Mouse (Mus musculus) stomach, embryonic 15.5 days (tissue): ENCODE measurements around the gene Ccdc57. TPM values are rescaled to one million over a fixed set of nuclear protein-coding genes. Genes with fewer than 3 reads are reported as not detected.

Experiments used
- ATAC-seq: fragments of 200-750 bp; cut with Nextera tagmentation; 2 replicates; pipeline ENCODE4 v1.8.0; 2017; ENCODE audit warnings: low read depth, moderate number of reproducible peaks, moderate TSS enrichment; ENCODE audit not compliant: insufficient read depth, low FRiP score
- H3K27ac ChIP-seq: fragments of 300-500 bp; sonication (generic); 2 replicates; pipeline ENCODE4 v1.5.1; 2015; ENCODE audit warnings: mild to moderate bottlenecking, inconsistent platforms
- H3K27me3 ChIP-seq: fragments of 300-500 bp; sonication (generic); replicated peaks from 2 replicates; pipeline ENCODE4 v1.6.1; 2015; ENCODE audit warnings: inconsistent platforms
- H3K36me3 ChIP-seq: fragments of 300-500 bp; sonication (generic); 2 replicates; pipeline ENCODE4 v1.6.1; 2015; ENCODE audit warnings: inconsistent platforms
- H3K4me1 ChIP-seq: fragments of 300-500 bp; sonication (generic); 2 replicates; pipeline ENCODE4 v1.6.1; 2015; ENCODE audit warnings: inconsistent platforms
- H3K4me2 ChIP-seq: fragments of 300-500 bp; sonication (generic); 2 replicates; pipeline ENCODE4 v1.6.1; 2015; ENCODE audit warnings: mild to moderate bottlenecking, inconsistent platforms
- H3K4me3 ChIP-seq: fragments of 300-500 bp; sonication (generic); replicated peaks from 2 replicates; pipeline ENCODE4 v1.5.1; 2015; ENCODE audit warnings: inconsistent platforms
- H3K9ac ChIP-seq: fragments of 300-500 bp; sonication (generic); 2 replicates; pipeline ENCODE4 v1.6.1; 2015; ENCODE audit warnings: inconsistent platforms
- H3K9me3 ChIP-seq: fragments of 300-500 bp; sonication (generic); 2 replicates; pipeline ENCODE4 v1.6.1; 2016; ENCODE audit warnings: inconsistent platforms
- WGBS: fragments of 180-500 bp; shearing (Covaris S2); methylation state at CpG from one replicate; pipeline ENCODE4 v1.1.7; 2015; 5-methylcytosine and 5-hydroxymethylcytosine counted together
- polyA plus RNA-seq: library from polyadenylated mRNA; unstranded; fragments of >200 nt; fragmentation: Nextera tagmentation; extraction: Ambion mirVana; gene quantifications from 2 replicates; pipeline ENCODE4 v1.2.1, GENCODE M21; 2015

The Ccdc57 gene
- polyA plus RNA-seq, 1 experiment from 2014 or later, result 4.5 TPM

GRCm38 (mm10) chr11:120962050-120962771 lies 29.5 kb upstream of the Ccdc57 start:
- no peak overlapping the region for H3K4me3 ChIP-seq
- no peak overlapping the region for H3K4me2 ChIP-seq
- no peaks in the 10 kb centered on the region for H3K9me3 ChIP-seq
- H3K36me3 ChIP-seq, result peaks cover 74% of the 10 kb centered on the region
- H3K27me3 ChIP-seq, result no peaks in the 10 kb centered on the region
- H3K4me1 ChIP-seq, result peaks cover 15% of the 10 kb centered on the region; the same call in 1 of the 2 replicates
- 88% methylated on average over 13 of the region's 13 CpGs for WGBS
- no peak for ATAC-seq
- H3K27ac ChIP-seq, result no peak overlapping the region
- no peak overlapping the region for H3K9ac ChIP-seq

GRCm38 (mm10) chr11:120961594-120961993 lies 28.9 kb upstream of the Ccdc57 start:
- Histone ChIP-seq H3K27ac (no peak overlapping the region), H3K4me1 (peaks cover 15% of the 10 kb centered on the region; the same call in 1 of the 2 replicates), H3K9ac (no peak overlapping the region), H3K36me3 (peaks cover 73% of the 10 kb centered on the region), H3K27me3 (no peaks in the 10 kb centered on the region), H3K4me2 (no peak overlapping the region), H3K4me3 (no peak overlapping the region), H3K9me3 (no peaks in the 10 kb centered on the region)
- no peak for ATAC-seq
- WGBS, result 75% methylated on average over 7 of the region's 7 CpGs

GRCm38 (mm10) chr11:120960248-120960647 lies 27.6 kb upstream of the Ccdc57 start:
- H3K4me1 ChIP-seq, result peaks cover 8% of the 10 kb centered on the region; the same call in 1 of the 2 replicates
- no peak overlapping the region for H3K27ac ChIP-seq
- H3K9ac ChIP-seq, result no peak overlapping the region
- WGBS, result 55% methylated on average over 1 of the region's 1 CpGs
- H3K27me3 ChIP-seq, result no peaks in the 10 kb centered on the region
- H3K4me3 ChIP-seq, result no peak overlapping the region
- no peaks in the 10 kb centered on the region for H3K9me3 ChIP-seq
- no peak overlapping the region for H3K4me2 ChIP-seq
- H3K36me3 ChIP-seq, result peaks cover 71% of the 10 kb centered on the region
- no peak for ATAC-seq

- peaks cover 8% of the 10 kb centered on the region; the same call in 1 of the 2 replicates for H3K4me1 ChIP-seq
- no peaks in the 10 kb centered on the region for H3K27me3 ChIP-seq
- H3K9me3 ChIP-seq, result no peaks in the 10 kb centered on the region
- H3K27ac ChIP-seq, result no peak overlapping the region
- H3K36me3 ChIP-seq, result peaks cover 64% of the 10 kb centered on the region
- H3K4me3 ChIP-seq, result no peak overlapping the region
- no peak for ATAC-seq
- no peak overlapping the region for H3K4me2 ChIP-seq
- 66% methylated on average over 3 of the region's 3 CpGs for WGBS
- H3K9ac ChIP-seq, result no peak overlapping the region
These were observed 26.9 kb upstream of the Ccdc57 start for GRCm38 (mm10) chr11:120959564-120959963.

- no peak overlapping the region for H3K27ac ChIP-seq
- peaks cover 8% of the 10 kb centered on the region; the same call in 1 of the 2 replicates for H3K4me1 ChIP-seq
- peaks cover 61% of the 10 kb centered on the region for H3K36me3 ChIP-seq
- no peak overlapping the region for H3K4me3 ChIP-seq
- H3K4me2 ChIP-seq, result no peak overlapping the region
- no peak overlapping the region for H3K9ac ChIP-seq
- ATAC-seq, result no peak
- WGBS, result 80% methylated on average over 18 of the region's 18 CpGs
- no peaks in the 10 kb centered on the region for H3K27me3 ChIP-seq
- no peaks in the 10 kb centered on the region for H3K9me3 ChIP-seq
These were observed 26.4 kb upstream of the Ccdc57 start for GRCm38 (mm10) chr11:120959066-120959465.

GRCm38 (mm10) chr11:120957731-120958257 lies 25.1 kb upstream of the Ccdc57 start:
- peak overlapping the region; percentile 26; the same call in 1 of the 2 replicates for H3K27ac ChIP-seq
- no peak for ATAC-seq
- H3K4me3 ChIP-seq, result no peak overlapping the region
- no peaks in the 10 kb centered on the region for H3K27me3 ChIP-seq
- H3K4me2 ChIP-seq, result no peak overlapping the region
- H3K9ac ChIP-seq, result no peak overlapping the region
- peaks cover 8% of the 10 kb centered on the region; the same call in 1 of the 2 replicates for H3K4me1 ChIP-seq
- H3K36me3 ChIP-seq, result peaks cover 48% of the 10 kb centered on the region
- 65% methylated on average over 15 of the region's 15 CpGs for WGBS
- no peaks in the 10 kb centered on the region for H3K9me3 ChIP-seq

- Histone ChIP-seq H3K9me3 (no peaks in the 10 kb centered on the region), H3K4me3 (no peak overlapping the region), H3K4me1 (peaks cover 15% of the 10 kb centered on the region; the same call in 1 of the 2 replicates), H3K27ac (no peak overlapping the region; the same call in 1 of the 2 replicates), H3K4me2 (no peak overlapping the region), H3K9ac (no peak overlapping the region), H3K36me3 (peaks cover 41% of the 10 kb centered on the region), H3K27me3 (no peaks in the 10 kb centered on the region)
- ATAC-seq, result no peak
- WGBS, result 55% methylated on average over 8 of the region's 8 CpGs
These were observed 24.4 kb upstream of the Ccdc57 start for GRCm38 (mm10) chr11:120957052-120957451.

GRCm38 (mm10) chr11:120955701-120956100 lies 23.0 kb upstream of the Ccdc57 start:
- H3K27me3 ChIP-seq, result no peaks in the 10 kb centered on the region
- peaks cover 31% of the 10 kb centered on the region for H3K36me3 ChIP-seq
- H3K9me3 ChIP-seq, result no peaks in the 10 kb centered on the region
- no peak overlapping the region for H3K27ac ChIP-seq
- H3K9ac ChIP-seq, result no peak overlapping the region
- H3K4me2 ChIP-seq, result no peak overlapping the region
- WGBS, result 88% methylated on average over 8 of the region's 8 CpGs
- H3K4me1 ChIP-seq, result peaks cover 24% of the 10 kb centered on the region
- no peak overlapping the region for H3K4me3 ChIP-seq
- no peak for ATAC-seq

GRCm38 (mm10) chr11:120954936-120955335 lies 22.3 kb upstream of the Ccdc57 start:
- 54% methylated on average over 5 of the region's 5 CpGs for WGBS
- Histone ChIP-seq H3K4me3 (no peak overlapping the region), H3K27me3 (no peaks in the 10 kb centered on the region), H3K4me2 (no peak overlapping the region), H3K4me1 (peaks cover 32% of the 10 kb centered on the region), H3K27ac (no peak overlapping the region), H3K36me3 (peaks cover 29% of the 10 kb centered on the region), H3K9me3 (no peaks in the 10 kb centered on the region), H3K9ac (no peak overlapping the region)
- ATAC-seq, result no peak

GRCm38 (mm10) chr11:120951731-120952730 lies 19.4 kb upstream of the Ccdc57 start:
- Histone ChIP-seq H3K9ac (no peak overlapping the region), H3K27ac (peak overlapping the region; percentile 70; the same call in 1 of the 2 replicates), H3K36me3 (peaks cover 15% of the 10 kb centered on the region), H3K4me3 (no peak overlapping the region), H3K4me2 (peak overlapping the region; percentile 83), H3K9me3 (no peaks in the 10 kb centered on the region), H3K27me3 (no peaks in the 10 kb centered on the region; the same call in 1 of the 2 replicates), H3K4me1 (peaks cover 40% of the 10 kb centered on the region)
- ATAC-seq, result peak; percentile 20; the same call in 1 of the 2 replicates
- WGBS, result 77% methylated on average over 9 of the region's 9 CpGs

- peak overlapping the region; percentile 70 for H3K27ac ChIP-seq
- H3K4me3 ChIP-seq, result peak overlapping the region; percentile 54
- peaks cover 40% of the 10 kb centered on the region for H3K4me1 ChIP-seq
- no peak for ATAC-seq
- H3K9me3 ChIP-seq, result no peaks in the 10 kb centered on the region
- peak overlapping the region; percentile 83 for H3K4me2 ChIP-seq
- peaks cover 8% of the 10 kb centered on the region; the same call in 1 of the 2 replicates for H3K36me3 ChIP-seq
- WGBS, result 28% methylated on average over 8 of the region's 8 CpGs
- H3K27me3 ChIP-seq, result no peaks in the 10 kb centered on the region; the same call in 1 of the 2 replicates
- 0 out of 2 replicates have a peak overlapping the region, but pooled peaks have one; percentile 17 for H3K9ac ChIP-seq
These were observed 18.6 kb upstream of the Ccdc57 start for GRCm38 (mm10) chr11:120951237-120951636.
